Mouse (Mus musculus): ENCODE results near the gene Myh7b.

Myh7b gene

GRCm38 (mm10) chr2:155610978-155611377, at the start of gene Myh7b:
Gene Myh7b (plus strand): TSS chr2:155611212.
- DNase-seq (ENCODE audit: extremely low spot score), result no peak

- DNase-seq (ENCODE audit: extremely low spot score), result no peak
These were observed 48.8 kb upstream of the Myh7b start for GRCm38 (mm10) chr2:155562209-155562608.

DNA sequence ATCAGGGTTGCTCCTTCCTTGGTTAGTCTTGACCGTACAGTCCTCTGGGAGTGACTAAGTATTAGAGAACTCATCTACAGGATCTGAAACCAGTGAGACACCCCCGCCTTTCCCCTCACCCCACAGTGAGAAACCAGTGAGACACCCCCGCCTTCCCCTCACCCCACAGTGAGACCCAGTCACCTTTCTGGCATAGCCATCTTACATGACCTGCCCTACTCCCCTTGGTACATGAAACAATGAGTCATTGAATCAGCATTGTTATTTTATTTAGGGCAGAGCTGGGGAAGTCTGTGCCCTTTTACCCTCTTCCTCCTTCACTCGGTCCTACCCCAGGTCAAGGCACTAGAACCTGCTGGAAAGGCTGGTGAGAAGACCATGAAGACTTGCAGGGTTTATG, 48.1 kb upstream of the Myh7b start:
- DNase-seq (ENCODE audit: extremely low spot score), result no peak

DNA sequence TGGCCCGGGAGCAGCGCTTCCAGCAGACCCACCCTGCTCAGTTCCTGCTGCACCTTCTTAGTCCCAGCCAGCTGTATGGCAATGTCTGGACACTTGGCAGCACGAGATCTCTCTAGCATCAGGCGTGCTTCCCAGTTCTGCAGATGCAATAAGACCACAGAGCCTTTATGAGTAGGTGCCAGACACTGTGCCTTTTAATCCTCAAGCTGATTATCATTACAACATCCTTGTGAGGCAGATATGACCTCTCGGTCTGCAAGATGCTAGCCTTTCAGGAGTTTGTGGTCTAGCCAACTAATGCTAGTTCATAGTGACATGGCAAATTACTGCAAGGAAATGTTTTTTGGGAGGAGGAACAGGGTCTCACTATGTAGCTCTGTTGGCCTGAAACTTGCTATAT, 43.3 kb upstream of the Myh7b start:
- no peak for DNase-seq (ENCODE audit: extremely low spot score)

GRCm38 (mm10) chr2:155569223-155569807, 41.7 kb upstream of the Myh7b start:
- no peak for DNase-seq (ENCODE audit: extremely low spot score)

- no peak for DNase-seq (ENCODE audit: extremely low spot score)
These were observed 38.0 kb upstream of the Myh7b start for GRCm38 (mm10) chr2:155573001-155573400.

GRCm38 (mm10) chr2:155573996-155574395, 37.0 kb upstream of the Myh7b start:
- no peak for DNase-seq (ENCODE audit: extremely low spot score)

DNA sequence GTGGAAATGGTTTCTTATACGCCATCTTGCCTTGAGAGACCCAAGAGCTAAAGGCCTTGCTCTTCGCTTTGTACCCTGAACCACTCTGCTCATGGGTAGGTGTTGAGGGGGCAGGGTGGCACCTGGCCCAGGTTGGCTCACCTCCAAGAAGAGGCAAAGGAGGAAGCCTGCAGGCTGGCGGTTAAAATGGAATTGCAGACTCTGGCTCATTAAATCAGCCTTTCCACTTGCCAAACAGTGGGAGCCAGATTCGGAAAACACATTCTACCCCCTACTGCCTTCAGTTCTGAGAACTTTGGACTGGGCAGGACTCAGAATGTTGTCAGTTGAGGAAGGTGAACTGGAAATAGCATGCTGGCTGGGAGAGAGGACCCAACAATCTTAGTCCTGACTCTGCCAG, 36.3 kb upstream of the Myh7b start:
- no peak for DNase-seq (ENCODE audit: extremely low spot score)

GRCm38 (mm10) chr2:155576656-155577055, 34.4 kb upstream of the Myh7b start:
- no peak for DNase-seq (ENCODE audit: extremely low spot score)

GRCm38 (mm10) chr2:155580331-155580730, 30.7 kb upstream of the Myh7b start:
- DNase-seq (ENCODE audit: extremely low spot score), result no peak

DNA sequence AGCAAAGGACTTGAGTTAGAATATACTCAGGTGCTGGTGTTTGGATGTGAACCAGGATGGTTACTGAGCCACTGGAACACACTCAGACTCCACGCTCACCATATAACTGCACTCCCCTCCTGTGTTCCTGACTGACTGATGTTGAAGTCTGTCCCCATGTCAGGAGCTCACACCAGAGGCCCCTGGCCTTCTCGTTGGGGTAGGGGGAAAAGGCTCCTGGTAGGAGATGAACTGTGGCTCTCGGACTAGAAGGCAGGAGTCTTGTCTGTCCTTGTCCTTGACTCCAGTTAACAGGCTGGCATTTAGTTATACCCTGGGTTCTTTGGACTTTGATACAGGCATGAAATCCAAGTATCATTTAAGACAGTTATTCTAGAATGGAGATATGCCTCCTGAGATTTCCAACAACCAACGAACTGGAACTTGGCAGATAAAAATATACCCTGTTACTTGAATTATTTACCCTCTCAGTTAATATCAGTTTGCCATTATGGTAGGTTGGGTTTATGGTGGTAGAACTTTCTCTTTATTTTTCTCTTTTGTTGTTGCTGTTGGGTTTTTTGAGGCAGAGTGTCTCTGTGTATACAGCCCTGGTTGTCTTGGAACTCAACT, 28.5 kb upstream of the Myh7b start:
- DNase-seq (ENCODE audit: extremely low spot score), result no peak

DNA sequence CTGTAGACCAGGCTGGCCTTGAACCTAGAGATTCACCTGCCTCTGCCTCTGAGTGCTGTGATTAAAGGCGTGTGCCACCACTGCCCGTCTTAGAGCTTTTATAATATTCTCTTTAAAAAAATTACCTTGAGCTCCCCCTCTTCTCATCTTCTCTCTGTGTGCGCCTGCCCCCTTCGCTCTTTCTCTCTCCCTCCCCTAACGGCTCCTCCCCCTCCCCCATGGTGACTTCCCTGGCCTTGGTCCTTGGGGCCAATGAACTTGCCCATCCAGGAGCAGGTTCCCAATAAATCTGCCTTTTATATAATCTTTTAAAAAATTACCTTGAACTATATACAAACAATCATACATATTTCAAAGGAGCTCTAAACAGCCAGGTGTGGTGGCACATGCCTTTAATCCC, 28.0 kb upstream of the Myh7b start:
- DNase-seq (ENCODE audit: extremely low spot score), result no peak

DNA sequence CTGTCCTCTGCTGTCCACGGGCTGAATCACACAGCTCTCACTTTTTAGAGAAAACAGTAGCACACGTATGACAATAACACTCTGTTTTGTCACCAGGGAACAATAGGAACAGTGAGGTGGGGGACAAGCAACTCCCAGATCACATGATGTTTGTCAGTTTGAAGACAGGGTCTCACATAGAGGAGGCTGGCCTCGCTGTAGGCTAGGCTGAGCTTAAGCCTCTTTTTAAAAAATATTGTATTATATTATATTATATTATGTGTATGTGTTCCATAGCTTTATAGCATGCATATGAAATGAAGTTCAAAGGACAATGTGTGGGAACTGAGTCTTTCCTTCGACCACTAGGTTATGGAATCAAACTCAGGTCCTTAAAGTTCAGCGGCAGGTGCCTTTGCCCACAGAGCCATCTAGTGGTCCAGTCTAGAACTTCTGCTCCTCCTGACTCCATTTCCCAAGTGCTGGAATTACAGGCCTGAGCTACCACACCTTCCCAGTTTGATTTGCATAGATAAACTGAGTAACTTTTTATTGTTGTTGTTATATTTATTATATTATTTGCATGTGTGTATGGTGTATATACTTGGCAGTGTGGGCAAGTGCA, 27.0 kb upstream of the Myh7b start:
- peak; percentile 59 for DNase-seq (ENCODE audit: extremely low spot score)

DNA sequence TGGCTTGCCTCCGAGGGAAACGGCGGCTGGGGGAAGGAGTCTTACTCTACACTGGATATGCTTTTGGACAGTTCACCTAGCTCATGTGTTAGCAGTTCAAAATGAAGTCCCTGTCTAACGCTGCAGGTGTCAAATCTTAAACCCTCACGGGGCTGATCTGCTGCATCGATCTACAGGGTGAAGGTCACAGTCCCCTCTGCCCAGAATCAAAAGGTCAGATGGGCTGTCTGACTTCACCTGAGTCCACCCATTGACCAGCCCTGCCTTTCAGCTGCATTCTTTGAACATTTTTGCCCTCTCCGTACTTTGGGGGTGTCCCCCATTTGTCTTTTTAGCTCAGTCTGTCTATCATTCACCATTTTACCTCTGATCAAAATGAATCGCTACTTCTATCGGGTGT, 25.9 kb upstream of the Myh7b start:
- DNase-seq (ENCODE audit: extremely low spot score), result no peak

- no peak for DNase-seq (ENCODE audit: extremely low spot score)
These were observed 25.5 kb upstream of the Myh7b start for GRCm38 (mm10) chr2:155585486-155585885.

- DNase-seq (ENCODE audit: extremely low spot score), result no peak
These were observed 22.9 kb upstream of the Myh7b start for GRCm38 (mm10) chr2:155588136-155588535.

- no peak for DNase-seq (ENCODE audit: extremely low spot score)
These were observed 21.5 kb upstream of the Myh7b start for GRCm38 (mm10) chr2:155589521-155589920.

DNA sequence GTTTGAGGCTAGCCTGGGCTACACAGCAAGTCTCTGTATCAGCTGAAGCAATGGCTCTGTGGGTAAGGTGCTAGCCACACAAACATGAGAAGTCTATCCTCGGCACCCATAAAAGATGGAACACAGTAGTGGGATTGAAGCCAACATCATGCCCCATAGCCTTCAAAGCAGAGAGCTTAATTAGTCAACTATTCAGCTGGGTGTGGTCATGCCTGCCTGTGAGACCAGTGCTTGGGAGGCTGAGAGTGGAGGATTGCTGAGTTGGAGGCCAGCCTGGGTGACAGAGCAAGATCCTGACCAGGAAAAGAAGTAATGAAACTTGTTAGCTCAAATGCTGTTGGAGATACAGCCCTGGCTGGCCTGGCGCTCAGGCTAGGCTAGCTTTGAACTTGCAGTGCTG, 20.1 kb upstream of the Myh7b start:
- no peak for DNase-seq (ENCODE audit: extremely low spot score)

- peak; percentile 16 for DNase-seq (ENCODE audit: extremely low spot score)
These were observed 19.3 kb upstream of the Myh7b start for GRCm38 (mm10) chr2:155591676-155592075.

DNA sequence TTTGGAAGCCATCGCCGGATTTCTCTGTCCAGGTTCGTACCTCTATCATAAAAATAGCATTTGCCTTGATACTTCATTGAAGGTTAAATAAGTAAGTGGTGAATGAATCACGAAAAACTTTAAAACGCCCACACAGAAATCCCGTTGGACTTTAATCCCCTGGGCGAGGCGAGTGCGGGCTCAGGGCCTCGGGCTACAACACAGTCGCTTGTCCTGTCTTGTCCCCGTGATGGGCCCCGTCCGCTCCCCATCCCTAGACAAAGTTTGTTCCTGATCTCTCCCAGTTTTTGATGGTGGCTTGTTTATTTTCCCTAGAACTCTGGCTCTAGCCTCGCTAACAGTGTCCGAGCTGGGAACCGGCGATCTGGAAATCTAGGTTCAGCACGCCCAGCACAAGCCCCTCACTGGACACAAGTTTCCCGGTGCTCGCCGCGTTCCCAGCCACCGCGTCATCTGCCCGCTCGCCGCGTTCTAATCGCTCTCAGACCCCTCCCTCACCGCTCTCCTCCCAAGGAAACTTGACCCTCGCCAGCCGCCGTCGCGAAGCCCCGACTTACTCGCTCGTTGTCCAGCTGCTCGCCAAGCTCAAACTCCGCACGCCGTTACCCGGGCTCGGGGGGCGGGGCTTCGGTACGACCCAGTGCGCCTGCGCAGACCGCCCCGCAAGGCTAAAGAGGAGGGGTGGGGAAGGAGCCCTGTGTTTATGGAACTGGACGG, 18.7 kb upstream of the Myh7b start, which contains the start of gene Gss:
Gss (minus strand) TSS at position 674 of the 717 bp plus-strand sequence.
- DNase-seq (ENCODE audit: extremely low spot score), result peak; percentile 100

GRCm38 (mm10) chr2:155592854-155593283, 18.1 kb upstream of the Myh7b start:
- no peak for DNase-seq (ENCODE audit: extremely low spot score)

DNA sequence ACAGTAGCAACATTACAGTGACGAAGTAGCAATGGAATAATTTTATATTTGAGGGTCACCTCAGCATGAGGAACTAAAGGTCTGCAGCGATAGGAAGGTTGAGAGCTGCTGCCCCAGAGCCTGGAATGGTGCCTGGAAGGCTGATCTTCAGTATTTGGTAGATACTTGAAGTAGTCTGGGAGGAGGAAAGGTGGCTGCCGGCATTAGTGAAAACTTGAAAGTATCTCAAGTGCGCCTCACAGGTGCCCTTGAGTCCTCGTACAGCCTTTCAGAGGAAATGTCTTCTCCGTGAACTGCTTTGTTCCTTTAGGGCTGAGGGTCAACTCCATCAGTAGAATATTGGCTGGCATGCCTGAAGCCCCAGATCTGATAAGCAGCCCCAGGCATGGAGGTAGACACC, 15.5 kb upstream of the Myh7b start:
- no peak for DNase-seq (ENCODE audit: extremely low spot score)

GRCm38 (mm10) chr2:155603707-155604106, 7.3 kb upstream of the Myh7b start:
- DNase-seq (ENCODE audit: extremely low spot score), result no peak

Measured in embryo, embryonic 9.5 days (tissue).